Mouse (Mus musculus) lung, adult 2 months (tissue): ENCODE measurements around the gene Mzt1.

Source experiments
- CTCF ChIP-seq: fragments of 200-500 bp; IDR thresholded peaks from 2 replicates; pipeline ENCODE4 v1.5.1; 2011; ENCODE audit warnings: mild to moderate bottlenecking, low read length, control low read depth; ENCODE audit not compliant: insufficient read depth
- POLR2A ChIP-seq: fragments of 200-500 bp; IDR thresholded peaks from 2 replicates; pipeline ENCODE4 v1.6.1; 2011; ENCODE audit warnings: low read depth, mild to moderate bottlenecking, control low read depth, low read length, borderline replicate concordance; ENCODE audit errors: extremely low read depth

GRCm38 (mm10) chr14:99037703-99038102, 8.2 kb downstream of the Mzt1 start:
- TF ChIP-seq CTCF (no peak), POLR2A (no peak)
